Mouse (Mus musculus) heart, postnatal 10 days (tissue): ENCODE measurements around the gene Nhlh1. TPM values are rescaled to one million over a fixed set of nuclear protein-coding genes. Genes with fewer than 3 reads are reported as not detected.

Source experiments
- DNase-seq, 2 experiments: peaks; one replicate each; pipeline ENCODE4 v3.0.0; 2021
- intact Hi-C: fragments of 180-260 bp; cut with DNase I; formaldehyde crosslinking; loops from one replicate; pipeline ENCODE4 v1.15.1; 2025
- total RNA-seq, 2 experiments: library from RNA; stranded (reverse); gene quantifications; 2 replicates each; pipeline ENCODE4 v1.2.3; 2021

Gene Nhlh1
- total RNA-seq, 2 experiments from 2014 or later, result not detected

- intact Hi-C loops, result no loop called here
Measured at GRCm38 (mm10) chr1:172018336-172019311, 38.7 kb downstream of the Nhlh1 start.

GRCm38 (mm10) chr1:172017517-172018070 lies 39.8 kb downstream of the Nhlh1 start:
- intact Hi-C loops, result no loop called here
- no peak for DNase-seq

More at GRCm38 (mm10) chr1:172018336-172019311, 38.7 kb downstream of the Nhlh1 start:
- DNase-seq, result no peak

GRCm38 (mm10) chr1:172016660-172017516 lies 40.5 kb downstream of the Nhlh1 start:
- DNase-seq, result no peak
- intact Hi-C loops, result no loop called here

- intact Hi-C loops, result no loop called here
- DNase-seq, result no peak
Measured at GRCm38 (mm10) chr1:172016031-172016430, 41.3 kb downstream of the Nhlh1 start.

- intact Hi-C loops, result no loop called here
- DNase-seq, result no peak
Measured at GRCm38 (mm10) chr1:172015312-172015939, 41.9 kb downstream of the Nhlh1 start.

GRCm38 (mm10) chr1:172014771-172015170 lies 42.6 kb downstream of the Nhlh1 start:
- intact Hi-C loops, result no loop called here
- DNase-seq, result no peak

- intact Hi-C loops, result no loop called here
Measured at GRCm38 (mm10) chr1:172012030-172012429, 45.3 kb downstream of the Nhlh1 start.

GRCm38 (mm10) chr1:172010042-172010824 lies 47.1 kb downstream of the Nhlh1 start:
- intact Hi-C loops, result no loop called here
- DNase-seq, result no peak

More at GRCm38 (mm10) chr1:172012030-172012429, 45.3 kb downstream of the Nhlh1 start:
- peak; percentile 71 to 82 for DNase-seq

GRCm38 (mm10) chr1:172009406-172009805 lies 48.0 kb downstream of the Nhlh1 start:
- intact Hi-C loops, result no loop called here
- no peak for DNase-seq

GRCm38 (mm10) chr1:172008351-172008750 lies 49.0 kb downstream of the Nhlh1 start:
- intact Hi-C loops, result no loop called here
- no peak for DNase-seq

- DNase-seq, result no peak
- intact Hi-C loops, result no loop called here
Measured at GRCm38 (mm10) chr1:172007761-172008160, 49.6 kb downstream of the Nhlh1 start.

Other genes with a start within 250 kb of the Nhlh1 start
- 1 to 10 TPM; 1.8 to 2.5 TPM for gene Cd84, start 217.9 kb downstream of the Nhlh1 start, total RNA-seq
- under 1 TPM; 0.10 to 0.17 TPM for gene Gm10521, start 161.9 kb downstream of the Nhlh1 start, total RNA-seq
- gene Slamf6, start 140.1 kb downstream of the Nhlh1 start, total RNA-seq, result under 1 TPM; 0.42 to 0.84 TPM
- gene Vangl2, start 29.1 kb downstream of the Nhlh1 start, total RNA-seq, result 1 to 10 TPM; 7.5 to 7.6 TPM
- gene Copa, start 25.0 kb upstream of the Nhlh1 start, total RNA-seq, result 100 to 1,000 TPM; 136 to 150 TPM
- gene Ncstn, start 25.2 kb upstream of the Nhlh1 start, total RNA-seq, result 10 to 100 TPM; 68.0 to 68.9 TPM
- gene Pex19, start 69.2 kb upstream of the Nhlh1 start, total RNA-seq, result 100 to 1,000 TPM; 145 to 153 TPM
- gene Dcaf8, start 90.5 kb upstream of the Nhlh1 start, total RNA-seq, result 100 to 1,000 TPM; 119 to 130 TPM
- 100 to 1,000 TPM; 111 to 121 TPM for gene Pea15a, start 149.2 kb upstream of the Nhlh1 start, total RNA-seq
- gene Casq1, start 162.3 kb upstream of the Nhlh1 start, total RNA-seq, result 1 to 10 TPM; 6.6 to 9.1 TPM
- not detected for gene Atp1a4, start 200.8 kb upstream of the Nhlh1 start, total RNA-seq
- 10 to 100 TPM; 13.6 to 17.1 TPM for gene Igsf8, start 204.1 kb upstream of the Nhlh1 start, total RNA-seq
- 100 to 1,000 TPM; 228 to 235 TPM for gene Atp1a2, start 240.5 kb upstream of the Nhlh1 start, total RNA-seq